Mouse (Mus musculus): Measurements from ENCODE around the gene Ccnt2.

DNA sequence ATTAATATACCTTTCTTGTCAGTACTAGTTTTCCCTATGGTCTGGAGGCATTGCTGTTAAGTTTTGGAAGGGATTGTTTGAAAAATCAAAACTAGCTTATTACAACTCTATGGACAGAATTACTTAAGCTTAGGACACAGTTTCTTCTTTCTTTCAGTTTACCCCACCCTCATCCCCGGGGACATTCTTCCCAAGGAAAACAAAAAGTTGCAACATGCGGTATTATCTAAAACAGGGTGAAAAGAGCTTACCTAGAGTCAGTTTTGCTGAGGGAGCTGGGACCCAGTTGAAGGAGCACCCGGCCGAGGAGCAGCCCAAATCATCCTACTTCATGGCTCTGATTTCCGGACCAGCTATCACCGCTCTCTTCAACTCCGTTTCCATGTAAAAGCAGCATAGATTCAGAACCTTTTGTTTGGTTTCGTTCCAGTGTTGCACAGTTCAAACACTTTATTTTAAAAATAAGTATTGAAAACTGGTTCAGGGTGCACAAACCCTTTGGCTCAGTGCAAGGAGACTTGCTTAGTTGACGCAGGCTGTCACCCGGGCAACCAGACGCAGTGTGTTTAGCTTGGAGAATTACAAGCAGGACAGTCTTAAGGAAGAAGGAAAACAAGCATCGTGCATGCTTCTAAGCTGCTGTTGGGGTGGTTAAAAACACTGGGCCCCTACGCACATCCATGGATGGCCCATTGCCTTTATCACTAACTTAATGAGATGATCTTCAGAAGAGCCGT is 80.7 kb downstream of the Ccnt2 start, which contains the start of gene Map3k19:
- TF ChIP-seq CTCF (IDR thresholded peaks at IDR 0.05; ENCODE audit: low read depth) (no peak), EP300 (IDR thresholded peaks at IDR 0.05; ENCODE audit: low read depth) (no peak)

Data from liver, postnatal 0 days (tissue).